Mouse (Mus musculus) urinary bladder, postnatal 4 days (tissue): ENCODE measurements at regions not wholly inside any gene's neighbourhood (a gene's known extent, or its start where the extent isn't known, plus 50 kb on each side); places are given as distances from the start of the nearest gene placed in this dataset.

Source experiments
- DNase-seq, 2 experiments: peaks; one replicate each; pipeline ENCODE4 v3.0.0; 2021 to 2022; ENCODE audit warnings: low spot score in 2 of 2

DNA sequence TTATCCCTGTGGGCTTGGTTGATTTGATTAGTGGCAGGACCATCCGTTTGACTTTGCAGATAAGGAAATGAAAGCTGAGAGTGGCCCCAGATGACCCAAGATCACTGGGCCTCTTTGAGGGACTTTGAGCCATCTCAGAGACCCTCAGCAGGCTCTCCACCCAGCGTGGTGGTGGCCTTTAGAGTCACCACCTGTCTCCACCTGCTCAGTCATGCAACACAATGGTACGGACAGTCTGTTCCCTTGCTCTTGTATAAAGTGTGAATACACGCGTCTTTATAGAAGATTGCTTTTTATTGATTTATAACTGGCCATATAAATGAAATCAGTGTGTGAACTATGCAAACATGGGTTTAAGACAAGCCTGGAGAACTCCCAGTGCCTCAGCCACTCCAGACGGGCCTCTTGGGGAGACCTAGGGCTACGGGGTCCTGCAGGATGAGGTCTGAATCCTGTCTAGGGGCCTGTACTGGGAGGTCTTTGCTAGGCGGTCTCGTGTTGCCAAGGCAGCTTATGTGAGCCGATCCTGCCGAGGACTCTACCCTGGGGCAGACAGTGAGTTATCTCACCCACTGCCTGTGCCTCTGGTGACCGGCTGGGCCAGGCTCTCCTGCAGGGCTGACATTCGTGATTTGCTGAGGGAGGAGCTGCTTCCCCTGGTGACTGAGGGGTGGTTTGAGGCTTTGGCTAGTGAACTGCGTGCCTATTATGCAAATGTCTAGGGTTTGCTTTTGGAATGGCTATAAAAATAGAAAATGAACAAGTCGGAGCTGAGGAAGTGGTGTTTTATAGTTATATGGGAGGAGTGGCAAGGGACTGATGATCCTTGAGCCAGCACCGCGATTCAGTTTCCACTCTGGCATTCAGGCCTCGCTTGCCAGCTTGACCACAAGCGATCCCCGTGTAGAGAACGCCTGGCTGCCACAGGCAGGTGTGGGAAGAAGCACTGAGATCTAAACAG lies 176.5 kb downstream of the Fam43a start:
- DNase-seq, result no peak

DNA sequence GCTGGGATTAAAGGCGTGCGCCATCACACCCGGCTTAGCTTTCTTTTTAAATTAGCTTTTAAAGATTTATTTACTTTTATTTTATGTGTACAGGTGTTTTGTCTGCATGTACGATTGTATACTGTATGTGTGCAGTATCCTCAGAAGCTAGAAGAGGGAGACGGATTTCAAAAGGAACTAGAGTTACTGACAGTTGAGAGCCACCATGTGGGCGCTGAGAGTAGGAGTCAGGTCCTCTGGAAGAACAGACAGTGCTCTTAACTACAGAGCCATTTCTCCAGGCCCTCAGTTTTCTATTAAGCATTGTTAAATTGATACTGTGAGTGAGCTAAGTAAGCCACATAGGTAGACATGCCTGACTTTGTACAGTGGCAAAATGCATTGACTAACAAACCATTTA lies 177.9 kb downstream of the Fam43a start:
- no peak for DNase-seq

DNA sequence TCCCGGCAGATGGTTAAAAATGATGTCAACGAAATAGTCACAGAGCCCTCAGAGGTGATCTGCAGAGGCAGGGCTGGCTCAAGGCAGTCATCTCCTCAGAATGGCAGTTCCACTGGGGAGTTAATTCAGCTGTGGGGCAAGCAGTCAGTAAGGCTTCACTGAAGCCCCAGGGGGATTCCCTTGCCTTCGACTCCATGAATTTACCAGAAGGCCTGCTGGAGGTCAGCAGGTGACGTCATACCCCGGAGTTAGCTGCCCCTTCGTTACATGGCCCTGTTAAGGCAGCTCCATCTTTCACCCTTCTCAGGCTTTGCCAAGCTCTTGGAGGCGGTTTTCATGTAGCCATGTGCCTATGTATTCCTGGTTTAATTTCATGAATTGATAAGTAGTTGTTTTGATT lies 178.6 kb downstream of the Fam43a start:
- DNase-seq, result no peak

DNA sequence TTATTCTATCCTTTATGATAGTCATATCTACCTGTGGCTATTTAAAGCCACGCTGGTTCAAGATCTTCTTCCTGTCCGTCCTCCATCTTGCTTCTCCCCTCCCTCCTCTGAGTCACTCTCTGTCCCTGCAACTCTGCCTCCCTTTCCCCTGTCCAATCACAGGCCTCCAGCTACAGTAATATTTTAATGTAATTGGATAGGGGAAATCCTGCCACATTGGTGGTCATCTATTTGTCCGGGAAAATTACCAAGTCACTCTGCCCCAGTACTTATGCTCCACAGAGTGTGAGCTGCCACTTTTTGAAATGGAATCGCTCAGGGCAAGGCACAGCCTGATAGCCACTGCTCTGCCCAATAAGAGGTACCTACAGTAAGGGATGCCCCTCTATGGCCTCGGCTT lies 179.4 kb downstream of the Fam43a start:
- no peak for DNase-seq

DNA sequence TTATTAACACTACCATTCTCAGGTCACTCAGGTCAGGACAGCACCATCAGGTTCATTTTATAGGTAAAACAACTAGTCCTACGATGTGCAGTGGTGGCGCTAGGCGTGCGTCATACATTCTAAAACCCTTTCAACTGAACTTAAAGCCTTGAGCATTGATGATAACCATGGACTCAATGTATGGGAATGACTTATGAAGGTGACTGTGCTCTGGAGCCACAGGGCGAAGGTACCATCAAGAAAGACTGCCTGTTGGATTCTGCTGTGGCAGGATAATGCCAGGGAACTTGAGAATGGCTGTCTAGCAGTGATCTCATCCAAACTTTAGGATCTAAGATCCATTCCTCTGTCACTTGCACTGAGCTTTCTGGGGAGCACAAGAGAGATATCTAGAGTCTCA lies 184.7 kb downstream of the Fam43a start:
- no peak for DNase-seq

DNA sequence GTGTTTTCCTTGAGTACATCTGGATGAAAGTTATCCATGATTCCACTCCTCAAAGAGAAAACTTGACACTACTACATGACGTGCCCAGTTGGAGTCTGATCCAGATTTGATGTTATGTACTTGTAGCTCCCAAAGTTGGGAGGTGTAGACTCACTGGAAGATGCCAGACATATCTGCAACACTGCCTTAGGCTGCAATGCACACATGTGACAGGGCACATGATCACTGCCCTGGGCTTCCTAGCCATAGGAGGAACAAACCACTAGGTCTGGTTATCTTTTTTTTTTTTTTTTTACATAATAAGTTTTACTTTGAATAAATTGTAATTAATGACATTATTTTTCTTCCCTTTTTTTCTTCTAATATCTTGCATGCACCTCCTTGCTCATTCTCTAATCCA lies 185.4 kb downstream of the Fam43a start:
- no peak for DNase-seq

DNA sequence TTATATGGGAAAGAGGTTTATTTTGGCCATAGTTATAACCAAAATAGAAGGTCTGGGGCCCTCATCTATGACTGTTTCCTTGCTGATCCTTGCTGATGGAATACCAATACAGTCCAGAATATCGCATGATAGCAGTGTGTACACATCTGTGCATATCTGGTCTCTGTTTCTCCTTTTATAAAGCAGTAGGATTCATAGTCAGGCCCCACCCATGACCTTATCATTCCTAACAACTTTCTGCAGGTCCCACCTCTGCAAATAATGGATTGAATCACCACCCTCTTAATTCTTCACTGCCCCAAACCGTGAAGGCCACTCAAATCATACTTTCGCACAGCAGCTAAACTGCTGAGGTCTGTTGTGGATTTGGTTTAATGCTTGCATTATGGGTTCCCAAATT lies 186.5 kb downstream of the Fam43a start:
- no peak for DNase-seq

DNA sequence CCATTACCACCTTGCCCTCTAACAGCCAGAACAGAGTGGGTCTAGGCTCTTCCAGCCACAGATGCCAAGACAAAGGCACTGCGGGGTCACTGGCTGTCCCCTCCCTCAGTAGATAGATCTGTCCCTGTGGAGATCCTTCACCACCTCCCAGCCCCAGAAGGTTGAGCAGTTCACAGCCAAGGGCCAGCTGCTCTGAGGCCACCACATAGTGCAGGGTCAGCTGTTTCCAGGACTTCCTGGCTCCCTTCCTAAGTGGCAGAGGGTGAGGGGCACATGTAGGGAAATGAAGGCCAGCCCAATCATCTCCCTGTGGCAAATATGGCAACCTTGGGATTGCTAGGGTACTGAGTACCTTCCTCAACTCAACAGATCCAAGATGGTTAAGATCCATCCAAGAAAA lies 187.8 kb downstream of the Fam43a start:
- peak; percentile 16 to 48 for DNase-seq

DNA sequence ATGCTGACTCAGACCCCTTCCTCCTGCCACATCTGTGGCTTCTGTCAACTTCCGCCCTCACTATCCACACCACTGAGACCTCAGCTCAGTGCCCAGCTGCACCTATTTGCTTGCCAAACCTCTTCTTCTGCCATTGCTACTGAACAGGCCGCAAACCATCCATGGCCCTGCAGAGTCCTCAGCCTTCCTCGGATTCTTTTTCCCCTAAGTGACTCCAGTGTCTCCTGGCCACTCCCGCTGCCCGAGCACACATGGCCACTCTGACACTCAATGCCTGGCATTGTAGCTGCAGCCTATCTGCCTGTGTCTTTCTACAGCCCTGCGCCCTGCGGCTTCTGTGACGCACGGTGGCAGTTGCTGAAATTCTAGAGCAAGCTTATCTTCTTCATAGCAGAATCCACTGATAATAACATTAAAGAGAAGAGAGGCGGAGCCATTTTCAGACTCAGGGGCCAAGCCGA lies 188.8 kb downstream of the Fam43a start:
- DNase-seq, result peak in 1 of 2 experiments; percentile 51

DNA sequence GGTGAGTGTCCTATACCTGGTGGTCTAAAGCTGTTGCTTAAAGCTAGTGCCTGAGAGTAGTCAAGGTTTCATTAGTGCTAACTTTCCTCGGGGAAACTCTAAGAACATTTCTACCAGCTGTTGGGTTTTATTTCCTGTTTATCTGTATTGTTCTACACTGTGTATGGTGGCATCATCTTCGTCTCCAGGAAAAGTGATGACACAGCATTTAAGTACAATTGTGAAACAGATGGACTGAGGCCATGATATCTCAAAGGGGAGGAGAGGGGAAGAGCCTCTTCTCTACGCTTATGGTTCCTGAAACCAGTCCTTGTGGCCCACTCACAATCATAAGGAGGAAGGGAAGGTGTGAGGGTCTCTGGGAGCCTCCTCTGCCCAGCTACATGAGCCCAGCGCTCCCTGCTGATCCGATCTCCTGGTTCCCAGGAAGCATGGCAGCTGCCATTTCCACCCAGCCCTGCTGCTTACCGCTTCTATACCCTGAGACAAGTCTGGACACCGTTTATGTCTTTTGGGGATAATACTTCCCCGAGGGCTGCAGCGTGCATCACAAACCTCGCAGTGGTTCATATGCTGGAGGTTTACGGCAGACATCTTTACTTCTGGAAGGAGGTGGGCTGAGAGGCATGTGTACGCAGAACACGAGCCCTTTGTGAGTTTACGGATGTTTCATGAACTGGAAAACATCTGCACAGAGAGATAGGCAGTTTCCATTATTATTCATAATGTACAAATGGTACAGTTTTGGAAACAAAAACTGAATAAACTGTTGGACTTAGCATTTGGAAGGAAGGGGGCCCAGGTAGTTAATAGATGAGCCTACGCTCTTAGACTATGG lies 189.6 kb downstream of the Fam43a start:
- peak in 1 of 2 experiments; percentile 51 for DNase-seq

DNA sequence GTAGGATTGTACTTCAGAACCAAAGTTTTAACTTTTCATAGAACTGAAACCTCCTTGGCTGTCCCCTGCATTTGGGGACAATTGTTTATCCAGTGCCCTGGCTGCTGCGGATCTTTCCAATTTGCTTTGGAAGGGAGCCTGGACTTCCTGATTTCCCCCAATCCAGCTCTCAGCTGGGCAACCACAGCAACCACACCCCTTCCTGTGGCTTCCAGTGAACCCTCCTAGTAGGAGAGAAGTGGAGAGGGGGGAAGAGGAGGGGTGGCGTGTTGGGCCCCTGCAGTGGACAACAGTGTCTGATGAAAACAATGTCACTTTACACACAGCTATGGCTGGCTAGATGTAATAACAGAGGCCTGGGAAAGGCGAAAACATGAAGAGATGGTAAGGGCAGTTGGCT lies 190.5 kb downstream of the Fam43a start:
- DNase-seq, result peak in 1 of 2 experiments; percentile 57

DNA sequence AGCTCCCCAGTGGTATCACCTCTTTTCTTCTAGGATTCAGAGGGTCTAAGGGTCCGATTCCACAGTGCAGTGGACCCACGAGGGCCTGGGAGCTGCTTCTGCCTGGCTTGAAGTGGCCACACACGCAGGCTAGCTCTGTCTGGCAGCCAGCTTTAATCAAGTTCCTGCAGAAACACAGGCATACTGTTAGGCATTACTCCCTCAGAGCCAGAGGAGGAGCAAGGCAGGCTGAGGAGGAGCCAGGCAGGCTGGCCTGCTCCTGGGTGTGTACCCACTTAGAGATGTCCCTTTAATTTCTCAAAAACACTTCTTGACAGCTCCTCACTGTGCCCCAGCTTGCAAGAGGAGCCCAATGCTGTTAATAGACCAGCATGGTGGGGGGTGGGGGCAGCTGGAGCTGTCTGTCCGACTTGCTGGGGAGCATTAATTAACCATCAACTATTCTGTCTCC lies 191.1 kb downstream of the Fam43a start:
- peak in 1 of 2 experiments; percentile 58 for DNase-seq

DNA sequence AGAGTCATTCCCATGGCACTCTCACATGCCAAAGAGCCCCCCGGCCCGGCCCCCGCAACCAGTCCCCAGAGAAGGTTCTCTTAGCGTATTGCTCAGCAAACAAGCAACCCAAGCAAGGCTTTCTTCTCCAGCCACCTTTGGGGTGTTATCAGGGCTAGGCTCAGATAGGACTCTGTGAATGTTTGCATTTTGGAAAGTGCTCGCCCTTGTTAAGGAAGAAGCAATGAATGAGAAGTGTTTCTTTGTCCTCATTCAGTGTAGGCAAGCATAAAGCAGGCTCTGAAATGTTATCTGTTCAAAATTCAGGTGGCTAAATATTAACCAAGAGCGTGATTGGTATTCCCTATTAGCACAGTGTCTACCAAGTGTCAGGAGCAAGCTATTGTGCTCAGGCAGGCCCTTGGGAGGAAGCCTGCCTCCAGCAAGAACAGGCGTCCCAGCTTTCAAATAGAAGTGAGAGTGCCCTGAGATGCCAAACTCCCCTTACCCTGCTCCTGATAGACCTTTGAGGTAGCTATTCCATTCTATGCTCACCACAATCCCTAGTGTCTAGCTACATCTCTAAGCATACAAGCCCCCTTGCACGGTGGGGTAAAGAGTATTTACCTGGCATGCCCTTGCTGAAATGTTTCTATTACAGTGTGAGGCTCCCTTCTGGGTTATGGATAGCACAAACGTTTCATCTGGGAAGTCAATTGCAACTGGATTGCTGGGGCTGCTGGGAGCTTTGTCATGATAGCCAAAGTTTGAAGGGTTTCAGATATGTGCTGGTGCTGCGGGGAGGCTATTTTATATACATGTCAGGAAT lies 191.7 kb downstream of the Fam43a start:
- peak in 1 of 2 experiments; percentile 49 for DNase-seq

DNA sequence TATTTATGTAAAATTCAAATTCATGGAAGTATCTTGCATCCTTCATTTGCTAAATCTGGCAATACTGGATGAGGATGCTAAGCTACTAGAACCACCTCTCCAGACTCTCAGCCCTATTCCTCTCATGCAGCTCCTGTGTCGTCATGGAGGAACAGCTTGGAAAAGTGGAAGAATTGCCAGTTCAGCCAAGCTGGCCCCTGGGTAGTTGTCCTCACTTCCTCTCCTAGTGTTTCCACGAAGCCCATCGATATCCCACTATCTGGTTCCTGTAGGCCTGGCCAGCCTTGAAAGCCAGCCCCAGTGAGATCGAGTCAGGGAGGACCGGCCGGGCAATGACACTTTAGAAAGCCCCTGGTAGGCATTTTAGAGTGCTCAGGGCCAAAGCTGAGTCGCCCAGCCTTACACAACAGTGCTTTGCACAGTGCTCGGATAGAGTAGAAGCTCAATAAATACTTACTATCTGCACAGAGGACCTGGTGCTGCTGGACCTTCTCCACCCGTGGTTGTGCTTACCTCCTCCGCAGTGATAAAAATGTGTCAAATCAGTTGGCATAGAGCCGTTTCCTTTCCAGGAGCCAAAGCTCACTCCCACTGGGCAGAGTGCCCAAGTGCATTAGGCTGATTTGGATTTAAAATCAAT lies 193.3 kb downstream of the Fam43a start:
- peak in 1 of 2 experiments; percentile 57 for DNase-seq

DNA sequence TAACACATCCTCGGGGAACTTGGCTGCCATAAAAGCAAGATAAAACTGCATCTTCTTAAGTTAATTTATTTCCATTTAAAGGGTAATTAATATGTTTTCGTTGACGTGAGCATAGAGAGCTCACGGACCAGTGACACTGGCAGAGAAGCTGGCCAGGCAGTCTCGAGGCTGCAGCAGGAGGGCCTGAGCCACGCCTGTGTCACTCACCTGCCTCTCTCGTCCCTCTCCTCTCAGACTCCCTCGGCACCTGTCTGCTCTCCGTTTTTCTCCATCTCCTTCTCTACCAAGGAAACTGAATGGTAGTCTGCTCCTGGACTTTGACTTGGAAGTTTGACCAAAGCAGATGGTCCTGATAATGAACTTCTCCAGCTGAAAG lies 193.8 kb downstream of the Fam43a start:
- DNase-seq, result peak in 1 of 2 experiments; percentile 38

DNA sequence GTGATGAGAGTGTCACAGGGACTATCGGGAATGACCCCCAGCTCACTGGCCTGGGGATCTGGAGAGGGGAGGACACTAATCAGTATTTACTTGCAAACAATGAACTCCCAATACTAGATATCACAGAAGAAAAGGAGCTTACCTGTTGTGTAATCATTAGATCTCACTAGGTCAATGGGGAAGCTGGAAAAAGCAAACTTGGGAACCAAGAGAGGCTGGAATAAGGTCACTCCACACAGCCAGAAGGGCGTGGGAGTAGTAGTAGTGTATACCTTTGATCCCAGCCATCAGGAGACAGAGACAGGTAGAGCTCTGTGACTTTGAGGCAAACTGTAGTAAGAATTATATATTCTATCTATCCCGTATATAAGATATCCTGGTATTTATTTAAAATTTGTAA lies 194.3 kb downstream of the Fam43a start:
- peak in 1 of 2 experiments; percentile 33 for DNase-seq

DNA sequence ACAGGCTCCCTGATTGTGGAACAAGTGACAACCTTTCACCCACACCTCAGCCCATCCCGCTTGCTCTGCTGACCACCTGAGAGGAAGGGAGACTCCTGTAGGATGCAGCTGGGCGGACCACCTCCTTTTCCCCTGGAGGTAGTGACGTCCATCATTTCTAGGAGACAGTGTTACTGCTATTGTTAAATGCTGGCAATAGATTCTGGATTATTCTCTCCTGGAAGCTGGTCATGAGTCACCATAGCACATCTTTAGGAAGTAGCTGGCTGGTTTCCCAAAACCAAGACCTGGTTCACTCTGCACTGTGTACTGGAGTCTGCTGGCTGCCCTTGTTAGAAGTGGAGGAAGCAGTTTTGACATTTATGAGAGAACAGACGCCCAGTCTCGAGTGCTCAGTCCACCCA lies 196.0 kb downstream of the Fam43a start:
- DNase-seq, result peak in 1 of 2 experiments; percentile 47

DNA sequence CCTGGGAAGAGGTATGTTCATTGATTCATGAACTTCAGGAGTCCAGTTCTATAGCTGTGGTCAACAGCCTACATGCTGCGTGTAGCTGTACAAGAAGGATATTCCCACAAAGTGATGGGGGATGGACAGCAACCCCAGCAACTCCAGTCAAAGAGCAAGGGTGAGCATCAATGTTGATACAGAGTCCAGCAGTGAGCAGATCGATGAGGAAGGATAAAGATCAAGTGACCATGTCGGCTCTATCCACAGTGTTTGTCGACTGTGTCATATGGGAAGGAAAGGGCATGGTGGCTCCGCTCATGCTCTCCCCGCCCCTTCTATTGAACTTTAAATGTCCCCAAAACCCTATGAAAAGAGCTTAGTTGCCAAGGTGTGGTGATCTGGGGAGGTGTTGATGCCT lies 196.6 kb downstream of the Fam43a start:
- DNase-seq, result no peak

DNA sequence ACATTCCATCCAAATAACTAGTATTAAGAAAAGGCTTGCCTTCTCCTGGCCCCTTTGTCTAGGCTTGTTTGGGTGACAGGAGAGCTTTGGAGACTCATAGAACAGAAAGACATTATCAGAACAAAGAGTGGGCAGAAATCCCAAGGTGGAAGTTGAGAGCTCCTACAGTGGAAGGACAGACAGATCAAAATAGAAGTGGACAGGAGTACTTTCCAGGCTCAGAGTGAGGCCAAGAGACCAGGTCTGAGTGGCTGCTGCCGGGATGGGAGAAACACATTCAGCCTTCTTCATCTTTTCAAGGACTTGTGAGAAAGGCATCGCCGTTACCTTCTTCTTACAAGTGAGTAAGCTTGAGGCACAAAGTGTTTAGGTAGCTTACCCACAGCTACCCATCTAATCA lies 197.5 kb downstream of the Fam43a start:
- DNase-seq, result no peak

DNA sequence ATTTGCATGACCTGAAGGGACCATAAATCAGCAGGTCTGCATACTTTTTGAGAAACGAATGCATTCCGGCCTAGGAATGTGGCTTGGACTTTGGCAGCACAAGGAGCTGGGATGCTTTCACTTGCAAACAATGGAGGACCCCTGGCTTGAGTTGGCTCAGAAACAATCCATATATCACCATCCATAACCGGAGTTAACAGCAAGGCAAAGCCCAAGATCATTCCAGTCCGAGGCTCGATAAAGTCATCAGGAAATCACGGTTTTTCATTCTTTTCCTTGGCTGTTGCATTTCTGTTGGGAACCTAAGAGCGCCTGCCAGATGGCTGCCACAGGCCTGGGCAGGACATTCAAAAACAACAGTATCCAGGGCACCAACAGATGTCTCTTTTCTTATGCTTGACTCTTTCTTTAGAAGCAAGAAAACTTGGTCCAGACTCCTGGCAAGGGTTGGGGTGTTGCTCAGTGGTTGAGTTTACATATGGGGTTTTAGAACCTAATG lies 198.5 kb downstream of the Fam43a start:
- DNase-seq, result peak in 1 of 2 experiments; percentile 44

DNA sequence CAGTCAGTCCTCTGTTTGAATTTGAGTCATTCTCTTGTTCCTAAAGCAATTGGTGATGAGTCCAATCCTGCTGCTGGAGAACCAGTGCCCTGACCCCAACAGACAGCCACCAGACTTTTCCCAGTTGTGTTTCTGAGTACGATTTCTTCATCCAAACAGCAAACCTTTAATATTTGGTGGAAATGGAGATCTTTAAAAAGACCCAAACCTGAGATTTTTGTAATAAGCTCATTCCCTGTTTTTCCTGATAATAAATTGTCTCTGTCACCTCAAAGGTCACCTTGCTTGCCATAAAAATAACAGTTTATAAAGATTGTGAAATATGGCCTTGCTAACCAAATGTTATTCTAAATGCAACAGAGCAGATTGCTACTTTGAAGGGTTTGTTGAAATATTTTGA lies 199.0 kb downstream of the Fam43a start:
- DNase-seq, result no peak
